Mouse (Mus musculus) small intestine, adult 2 months (tissue): ENCODE data around the gene Prokr2.
"Not testable (repeated sequence)": the region's sequence is repeated elsewhere in the genome, so short reads cannot be mapped to it uniquely, and the experiment has no call there.

Source experiments
- CTCF ChIP-seq: fragments of 200-500 bp; IDR thresholded peaks from 2 replicates; pipeline ENCODE4 v1.5.1; 2012; ENCODE audit warnings: low read depth, mild to moderate bottlenecking, control low read depth, inconsistent platforms, low read length, moderate library complexity, mixed read lengths; ENCODE audit not compliant: insufficient replicate concordance, insufficient read length; ENCODE audit errors: extremely low read depth
- POLR2A ChIP-seq: fragments of 200-500 bp; IDR thresholded peaks from 2 replicates; pipeline ENCODE4 v1.6.1; 2012; ENCODE audit warnings: low read depth, mild to moderate bottlenecking, control low read depth, inconsistent platforms, low read length, moderate library complexity

DNA sequence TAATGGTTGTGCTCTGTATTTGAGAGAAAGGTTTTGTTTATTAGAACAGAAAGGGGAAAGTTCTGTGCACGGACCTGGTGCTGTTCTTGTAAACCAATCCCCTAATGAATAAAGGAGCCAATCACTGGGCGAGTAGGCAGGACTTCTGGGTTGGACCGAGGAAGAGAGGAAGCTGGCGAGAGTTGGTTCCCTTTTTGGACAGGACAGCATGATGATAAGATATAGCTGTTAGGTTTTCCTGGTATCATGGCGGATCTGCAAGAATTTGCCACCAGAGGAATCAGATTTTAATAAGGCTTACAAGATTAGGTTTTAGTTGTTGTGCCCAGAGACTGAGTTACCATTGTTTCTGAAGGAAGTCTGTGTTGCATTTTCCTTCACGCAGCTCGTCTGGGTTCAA is 96.0 kb downstream of the Prokr2 start:
- not testable (repeated sequence) for TF ChIP-seq CTCF, POLR2A
